Mouse (Mus musculus) MEL (cell line): Measurements from ENCODE around the gene BC052040. TPM values are rescaled to one million over a fixed set of nuclear protein-coding genes. Genes with fewer than 3 reads are reported as not detected.

ENCODE experiments used
- DNase-seq: peaks from one replicate; pipeline ENCODE4 v3.0.0; 2011; ENCODE audit warnings: low read depth, low spot score
- H3K27ac ChIP-seq: 2 replicates; pipeline ENCODE4 v1.5.1; 2012; ENCODE audit warnings: low read depth, mild to moderate bottlenecking, control low read depth, low read length, moderate library complexity; ENCODE audit not compliant: control insufficient read depth
- H3K27me3 ChIP-seq, 2 experiments: fragments of 150-350 bp in 1 of 2; sonication (generic) in 1 of 2; 2 replicates each; pipeline ENCODE4 v1.6.1; 2012; ENCODE audit warnings: low read length in 2 of 2, mild to moderate bottlenecking in 2 of 2, improper control_type of control experiment in 1 of 2, moderate library complexity in 1 of 2; ENCODE audit not compliant: insufficient read depth in 2 of 2, control insufficient read depth in 1 of 2
- H3K36me3 ChIP-seq, 2 experiments: 2 replicates each; pipeline ENCODE4 v1.6.1; 2012 to 2014; ENCODE audit warnings: low read length in 2 of 2, improper control_type of control experiment in 1 of 2, inconsistent platforms in 1 of 2, mild to moderate bottlenecking in 1 of 2; ENCODE audit not compliant: insufficient read depth in 2 of 2, control insufficient read depth in 1 of 2
- H3K4me1 ChIP-seq, 2 experiments: fragments of 150-350 bp in 1 of 2; sonication (generic) in 1 of 2; 2 replicates each; pipeline ENCODE4 v1.6.1; 2012; ENCODE audit warnings: low read length in 2 of 2, improper control_type of control experiment in 1 of 2, mild to moderate bottlenecking in 1 of 2; ENCODE audit not compliant: insufficient read depth in 2 of 2, control insufficient read depth in 1 of 2
- H3K4me3 ChIP-seq, 2 experiments: fragments of 150-350 bp in 1 of 2; sonication (generic) in 1 of 2; 2 replicates each; pipeline ENCODE4 v1.5.1; 2012; ENCODE audit warnings: low read depth in 2 of 2, low read length in 2 of 2, mild to moderate bottlenecking in 2 of 2, moderate library complexity in 2 of 2, control low read depth in 1 of 2, improper control_type of control experiment in 1 of 2; ENCODE audit not compliant: control insufficient read depth in 1 of 2, insufficient read depth in 1 of 2
- H3K79me2 ChIP-seq: 2 replicates; pipeline ENCODE4 v1.6.1; 2012; ENCODE audit warnings: mild to moderate bottlenecking, low read length, moderate library complexity; ENCODE audit not compliant: control insufficient read depth, poor library complexity, insufficient read depth
- H3K9ac ChIP-seq: 2 replicates; pipeline ENCODE4 v1.6.1; 2012; ENCODE audit warnings: low read depth, mild to moderate bottlenecking, control low read depth, low read length, moderate library complexity; ENCODE audit not compliant: control insufficient read depth, poor library complexity, severe bottlenecking
- H3K9me3 ChIP-seq: fragments of 150-350 bp; sonication (generic); replicated peaks from 2 replicates; pipeline ENCODE4 v1.6.1; 2012; ENCODE audit warnings: mild to moderate bottlenecking, low read length, improper control_type of control experiment, moderate library complexity; ENCODE audit not compliant: insufficient read depth
- BHLHE40 ChIP-seq: IDR thresholded peaks from 2 replicates; pipeline ENCODE4 v1.6.1; 2012; ENCODE audit warnings: low read depth, mild to moderate bottlenecking, inconsistent platforms, low read length, improper control_type of control experiment, borderline replicate concordance
- CHD1 ChIP-seq: IDR thresholded peaks from 2 replicates; pipeline ENCODE4 v1.6.1; 2012; ENCODE audit warnings: low read depth, mild to moderate bottlenecking, inconsistent platforms, low read length, improper control_type of control experiment
- CHD2 ChIP-seq: IDR thresholded peaks from 2 replicates; pipeline ENCODE4 v1.6.1; 2011; ENCODE audit warnings: low read length, improper control_type of control experiment
- CTCF ChIP-seq, 3 experiments: IDR thresholded peaks in 2 of 3; conservative IDR thresholded peaks in 1 of 3; 2 replicates each; pipeline ENCODE4 v1.5.1; 2011 to 2012; ENCODE audit warnings: low read length in 3 of 3, low read depth in 2 of 3, mild to moderate bottlenecking in 2 of 3, improper control_type of control experiment in 1 of 3, inconsistent platforms in 1 of 3, mixed read lengths in 1 of 3, moderate library complexity in 1 of 3; ENCODE audit not compliant: control insufficient read depth in 1 of 3, insufficient read depth in 1 of 3, poor library complexity in 1 of 3, severe bottlenecking in 1 of 3
- ELF1 ChIP-seq: IDR thresholded peaks from 2 replicates; pipeline ENCODE4 v1.6.1; 2014; ENCODE audit warnings: low read depth, mild to moderate bottlenecking, inconsistent platforms, low read length, improper control_type of control experiment, moderate library complexity
- ETS1 ChIP-seq: IDR thresholded peaks from 2 replicates; pipeline ENCODE4 v1.6.1; 2012; ENCODE audit warnings: low read depth, mild to moderate bottlenecking, inconsistent platforms, low read length, improper control_type of control experiment, moderate library complexity
- GATA1 ChIP-seq: IDR thresholded peaks from 2 replicates; pipeline ENCODE4 v1.6.1; 2011; ENCODE audit warnings: low read depth, low read length, improper control_type of control experiment
- JUND ChIP-seq: IDR thresholded peaks from 2 replicates; pipeline ENCODE4 v1.6.1; 2011; ENCODE audit warnings: low read depth, mild to moderate bottlenecking, improper control_type of control experiment, low read length
- MAFK ChIP-seq: IDR thresholded peaks from 2 replicates; pipeline ENCODE4 v1.6.1; 2011; ENCODE audit warnings: low read depth, mild to moderate bottlenecking, low read length, improper control_type of control experiment, borderline replicate concordance
- MAZ ChIP-seq: IDR thresholded peaks from 2 replicates; pipeline ENCODE4 v1.6.1; 2012; ENCODE audit warnings: low read depth, mild to moderate bottlenecking, inconsistent platforms, low read length, improper control_type of control experiment
- MEF2A ChIP-seq: IDR thresholded peaks from 2 replicates; pipeline ENCODE4 v1.6.1; 2014; ENCODE audit warnings: low read depth, mild to moderate bottlenecking, inconsistent platforms, low read length, improper control_type of control experiment; ENCODE audit not compliant: poor library complexity, insufficient replicate concordance, severe bottlenecking; ENCODE audit errors: extremely low read depth
- POLR2AphosphoS2 ChIP-seq: IDR thresholded peaks from 2 replicates; pipeline ENCODE4 v1.6.1; 2011; ENCODE audit warnings: low read length, improper control_type of control experiment
- SMC3 ChIP-seq: IDR thresholded peaks from 2 replicates; pipeline ENCODE4 v1.6.1; 2011; ENCODE audit warnings: low read depth, low read length, improper control_type of control experiment
- TAL1 ChIP-seq: IDR thresholded peaks from 2 replicates; pipeline ENCODE4 v1.6.1; 2012; ENCODE audit warnings: mild to moderate bottlenecking, inconsistent platforms, low read length, moderate library complexity, mixed read lengths
- TBP ChIP-seq: IDR thresholded peaks from 2 replicates; pipeline ENCODE4 v1.8.0; 2011; ENCODE audit warnings: low read depth, low read length, improper control_type of control experiment
- TCF12 ChIP-seq: IDR thresholded peaks from 2 replicates; pipeline ENCODE4 v1.6.1; 2014; ENCODE audit warnings: low read depth, mild to moderate bottlenecking, inconsistent platforms, low read length, improper control_type of control experiment, moderate library complexity
- USF1 ChIP-seq: IDR thresholded peaks from 2 replicates; pipeline ENCODE4 v1.6.1; 2014; ENCODE audit warnings: low read depth, mild to moderate bottlenecking, inconsistent platforms, low read length, improper control_type of control experiment, moderate library complexity
- ZC3H11A ChIP-seq: IDR thresholded peaks from 2 replicates; pipeline ENCODE4 v1.6.1; 2012; ENCODE audit warnings: low read depth, mild to moderate bottlenecking, inconsistent platforms, low read length, improper control_type of control experiment
- ZKSCAN1 ChIP-seq: IDR thresholded peaks from 2 replicates; pipeline ENCODE4 v1.6.1; 2012; ENCODE audit warnings: low read depth, mild to moderate bottlenecking, inconsistent platforms, low read length, improper control_type of control experiment, moderate library complexity
- ZMIZ1 ChIP-seq: IDR thresholded peaks from 2 replicates; pipeline ENCODE4 v1.6.1; 2012; ENCODE audit warnings: low read depth, mild to moderate bottlenecking, inconsistent platforms, low read length, improper control_type of control experiment, moderate library complexity
- ZNF384 ChIP-seq: IDR thresholded peaks from 2 replicates; pipeline ENCODE4 v1.6.1; 2012; ENCODE audit warnings: low read depth, mild to moderate bottlenecking, inconsistent platforms, low read length, improper control_type of control experiment
- polyA plus RNA-seq, 2 experiments: library from polyadenylated mRNA; stranded (reverse) in 1 of 2; unstranded in 1 of 2; fragments of >175 nt in 1 of 2; fragments of >200 nt in 1 of 2; gene quantifications; 2 replicates each; pipeline versions ENCODE4 v1.2.1 to v1.2.4; 2012; ENCODE audit warnings: low replicate concordance in 2 of 2, low read depth in 1 of 2; ENCODE audit not compliant: insufficient read length in 2 of 2, insufficient read depth in 1 of 2, missing spikeins in 1 of 2
- total RNA-seq: library from RNA; depleted of rRNA; stranded (reverse); fragments of 300-350 nt; gene quantifications from 2 replicates; pipeline ENCODE4 v1.2.3, GENCODE M21; 2012

BC052040 gene
- total and polyA plus RNA-seq, 3 experiments, result 5.3 to 18.2 TPM; not detected in 1

GRCm38 (mm10) chr2:115597017-115597416, 15.5 kb downstream of the BC052040 start:
- Histone ChIP-seq H3K4me3 (no peak overlapping the region), H3K36me3 (peaks cover 0 to 2% of the 10 kb centered on the region in 2 experiments; a peak in 1 of 4 replicates), H3K27ac (no peak overlapping the region), H3K79me2 (no peaks in the 10 kb centered on the region; the same call in 1 of the 2 replicates), H3K9me3 (no peaks in the 10 kb centered on the region), H3K27me3 (no peaks in the 10 kb centered on the region), H3K4me1 (peaks cover 2% of the 10 kb centered on the region in 2 experiments; a peak in 2 of 4 replicates), H3K9ac (no peak overlapping the region)
- no peak for TF ChIP-seq ELF1
- no peak for TF ChIP-seq TAL1
- no peak for TF ChIP-seq ZC3H11A
- TF ChIP-seq MAZ, result no peak
- DNase-seq, result no peak

- H3K9me3 ChIP-seq, result no peaks in the 10 kb centered on the region
- no peak overlapping the region for H3K27ac ChIP-seq
- TF ChIP-seq ZKSCAN1 (no peak), JUND (no peak), USF1 (no peak), GATA1 (no peak), POLR2AphosphoS2 (no peak), ZNF384 (no peak), MAZ (no peak), ELF1 (no peak), ZMIZ1 (no peak), TBP (no peak), ETS1 (no peak), MAFK (no peak), CHD1 (no peak), BHLHE40 (no peak), SMC3 (no peak), MEF2A (no peak), CHD2 (no peak), TCF12 (no peak), CTCF (IDR thresholded peaks at IDR 0.05 in 2 of 3, conservative IDR thresholded peaks at IDR 0.05 in 1 of 3; ENCODE audit: control insufficient read depth in 1 of 3, insufficient read depth in 1 of 3, low read depth in 2 of 3, low read length in 3 of 3, poor library complexity in 1 of 3, severe bottlenecking in 1 of 3) (no peak)
- H3K4me3 ChIP-seq, result no peak overlapping the region
- H3K27me3 ChIP-seq, result no peaks in the 10 kb centered on the region
- peaks cover 0 to 2% of the 10 kb centered on the region in 2 experiments; a peak in 1 of 4 replicates for H3K36me3 ChIP-seq
- no peak for DNase-seq
- H3K79me2 ChIP-seq, result no peaks in the 10 kb centered on the region; the same call in 1 of the 2 replicates
- H3K4me1 ChIP-seq, result no peaks in the 10 kb centered on the region
- no peak overlapping the region for H3K9ac ChIP-seq
These were observed 16.8 kb downstream of the BC052040 start for GRCm38 (mm10) chr2:115598266-115598665.
